Mouse (Mus musculus) kidney, adult 2 months (tissue): ENCODE measurements around the gene Prkacb.

Experiments used
- CTCF ChIP-seq: fragments of 200-500 bp; conservative IDR thresholded peaks from 2 replicates; pipeline ENCODE4 v1.5.1; 2011; ENCODE audit warnings: low read depth, mild to moderate bottlenecking, control low read depth, low read length, moderate library complexity, mixed read lengths; ENCODE audit not compliant: insufficient read depth, insufficient read length
- POLR2A ChIP-seq: fragments of 200-500 bp; IDR thresholded peaks from one replicate; pipeline ENCODE4 v1.6.1; 2011; ENCODE audit warnings: low read depth, low read length, control low read depth

- TF ChIP-seq POLR2A = no peak
- TF ChIP-seq CTCF = no peak
These were observed 36.6 kb upstream of the Prkacb start for GRCm38 (mm10) chr3:146849360-146849759.
